Mouse (Mus musculus): Measurements from ENCODE around the gene Slc37a3. TPM values are rescaled to one million over a fixed set of nuclear protein-coding genes. Genes with fewer than 3 reads are reported as not detected.
"Not testable (repeated sequence)": the region's sequence is repeated elsewhere in the genome, so short reads cannot be mapped to it uniquely, and the experiment has no call there.

Gene Slc37a3
- polyA plus RNA-seq, 1 experiment, result 13.2 TPM

DNA sequence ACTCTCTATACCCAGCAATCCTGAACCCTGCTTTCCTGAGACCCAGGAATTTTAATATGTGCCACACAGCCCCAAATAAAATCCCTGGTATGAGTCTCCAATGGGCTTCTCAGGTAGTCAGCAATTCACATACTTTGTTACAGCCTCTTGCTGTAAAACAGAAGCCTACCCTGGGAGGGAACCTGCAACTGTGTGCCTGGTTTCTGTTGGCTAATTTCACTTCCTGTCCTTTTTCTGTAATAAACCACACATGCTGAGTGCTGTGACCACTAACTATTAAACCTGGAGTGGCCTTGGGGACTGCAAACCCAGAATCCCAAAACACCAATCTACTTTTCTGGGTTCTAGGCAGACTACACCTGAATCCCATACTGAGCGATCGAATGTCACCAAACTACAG, 14.8 kb downstream of the Slc37a3 start:
- H3K4me3 ChIP-seq (ENCODE audit: low read depth, low read length), result no peak overlapping the region
- no peak for TF ChIP-seq POLR2A (IDR thresholded peaks at IDR 0.05; ENCODE audit: low read depth, low read length)
- no peak for TF ChIP-seq CTCF (IDR thresholded peaks at IDR 0.05; ENCODE audit: extremely low read depth, insufficient read length, insufficient replicate concordance, low read depth, low read length)
- H3K27me3 ChIP-seq (ENCODE audit: control insufficient read depth, insufficient read depth, low read length), result no peaks in the 10 kb centered on the region
- no peaks in the 10 kb centered on the region for H3K4me1 ChIP-seq (ENCODE audit: control insufficient read depth, insufficient read depth, insufficient read length, low read length)
- H3K27ac ChIP-seq (ENCODE audit: insufficient read depth, low read depth, low read length), result no peak overlapping the region
- H3K36me3 ChIP-seq (ENCODE audit: control insufficient read depth, insufficient read depth, low read length), result peaks cover 42% of the 10 kb centered on the region
- 95% methylated on average over 2 of the region's 2 CpGs for WGBS

DNA sequence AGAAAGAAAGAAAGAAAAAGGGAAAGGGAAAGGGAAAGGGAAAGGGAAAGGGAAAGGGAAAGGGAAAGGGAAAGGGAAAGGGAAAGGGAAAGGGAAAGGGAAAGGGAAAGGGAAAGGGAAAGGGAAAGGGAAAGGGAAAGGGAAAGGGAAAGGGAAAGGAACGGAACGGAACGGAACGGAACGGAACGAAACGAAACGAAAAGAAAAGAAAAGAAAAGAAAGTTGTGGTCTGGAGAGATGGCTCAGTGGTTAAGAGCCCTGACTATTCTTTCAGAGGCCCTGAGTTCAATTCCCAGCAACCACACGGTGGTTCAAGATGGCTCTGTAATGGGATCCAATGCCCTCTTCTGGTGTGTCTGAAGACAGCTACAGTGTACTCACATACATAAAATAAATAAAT, 18.3 kb downstream of the Slc37a3 start:
- whole genome bisulfite sequencing, result 97% methylated on average over 9 of the region's 9 CpGs
- not testable (repeated sequence) for H3K4me3 ChIP-seq (ENCODE audit: low read depth, low read length); H3K4me1 ChIP-seq (ENCODE audit: control insufficient read depth, insufficient read depth, insufficient read length, low read length); H3K27me3 ChIP-seq (ENCODE audit: control insufficient read depth, insufficient read depth, low read length); H3K27ac ChIP-seq (ENCODE audit: insufficient read depth, low read depth, low read length)
- peaks cover 45% of the 10 kb centered on the region for H3K36me3 ChIP-seq (ENCODE audit: control insufficient read depth, insufficient read depth, low read length)

- WGBS, result 93% methylated on average over 6 of the region's 6 CpGs
- no peaks in the 10 kb centered on the region for H3K4me1 ChIP-seq (ENCODE audit: control insufficient read depth, insufficient read depth, insufficient read length, low read length)
- TF ChIP-seq POLR2A (IDR thresholded peaks at IDR 0.05; ENCODE audit: low read depth, low read length) (no peak), CTCF (IDR thresholded peaks at IDR 0.05; ENCODE audit: extremely low read depth, insufficient read length, insufficient replicate concordance, low read depth, low read length) (no peak)
- H3K36me3 ChIP-seq (ENCODE audit: control insufficient read depth, insufficient read depth, low read length), result peaks cover 59% of the 10 kb centered on the region
- no peak overlapping the region for H3K4me3 ChIP-seq (ENCODE audit: low read depth, low read length)
- no peaks in the 10 kb centered on the region for H3K27me3 ChIP-seq (ENCODE audit: control insufficient read depth, insufficient read depth, low read length)
- H3K27ac ChIP-seq (ENCODE audit: insufficient read depth, low read depth, low read length), result no peak overlapping the region
Measured at GRCm38 (mm10) chr6:39348946-39349345, 28.5 kb downstream of the Slc37a3 start.

DNA sequence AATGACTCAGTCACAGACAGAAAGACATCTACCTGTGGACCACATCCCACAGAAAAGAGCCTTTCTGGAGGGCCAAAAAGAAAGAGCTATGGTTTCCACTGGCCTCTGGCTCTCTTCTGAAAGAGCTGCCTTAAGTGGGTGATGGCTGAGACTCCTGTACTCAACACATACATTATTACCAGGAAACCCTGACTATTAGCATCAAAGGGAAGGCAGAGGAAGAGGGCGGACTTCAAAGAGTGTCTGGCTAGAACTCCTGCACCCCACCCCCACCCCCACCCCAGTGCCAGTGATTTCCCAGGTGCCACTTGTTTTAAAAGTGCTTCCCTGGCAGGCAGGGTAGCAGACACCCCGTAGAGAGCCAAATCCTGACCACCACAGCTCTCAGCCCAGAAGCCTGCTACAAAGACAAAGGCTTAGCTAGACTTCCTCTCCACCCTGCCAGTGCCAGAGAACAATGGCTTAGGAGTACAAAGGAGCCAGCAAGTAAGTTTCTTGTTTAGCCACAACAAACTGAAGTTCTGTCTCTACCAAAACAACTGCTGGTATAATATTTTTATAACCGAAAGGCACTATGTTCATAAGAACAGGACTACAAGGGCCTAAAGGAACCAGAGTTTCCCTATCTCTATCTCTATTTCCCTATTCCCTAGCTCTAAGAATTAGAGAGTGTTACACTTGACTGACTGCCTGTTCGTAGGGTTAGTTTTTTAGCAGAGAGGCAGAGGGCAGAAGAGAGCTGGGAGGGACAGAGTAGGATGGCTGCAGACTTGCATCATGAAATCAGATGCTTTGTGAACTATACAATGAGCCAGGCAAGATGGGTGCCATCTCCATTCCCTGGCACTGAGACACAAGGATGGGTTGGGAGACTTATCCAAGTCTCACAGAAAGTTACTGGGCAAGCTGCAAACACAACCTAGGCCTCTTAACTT, 29.3 kb downstream of the Slc37a3 start:
- Histone ChIP-seq H3K4me1 (ENCODE audit: control insufficient read depth, insufficient read depth, insufficient read length, low read length) (no peaks in the 10 kb centered on the region), H3K4me3 (ENCODE audit: low read depth, low read length) (no peak overlapping the region), H3K36me3 (ENCODE audit: control insufficient read depth, insufficient read depth, low read length) (peaks cover 64% of the 10 kb centered on the region), H3K27ac (ENCODE audit: insufficient read depth, low read depth, low read length) (no peak overlapping the region), H3K27me3 (ENCODE audit: control insufficient read depth, insufficient read depth, low read length) (no peaks in the 10 kb centered on the region)
- TF ChIP-seq CTCF (IDR thresholded peaks at IDR 0.05; ENCODE audit: extremely low read depth, insufficient read length, insufficient replicate concordance, low read depth, low read length), result no peak
- no peak for TF ChIP-seq POLR2A (IDR thresholded peaks at IDR 0.05; ENCODE audit: low read depth, low read length)
- WGBS, result 80% methylated on average over 4 of the region's 4 CpGs

DNA sequence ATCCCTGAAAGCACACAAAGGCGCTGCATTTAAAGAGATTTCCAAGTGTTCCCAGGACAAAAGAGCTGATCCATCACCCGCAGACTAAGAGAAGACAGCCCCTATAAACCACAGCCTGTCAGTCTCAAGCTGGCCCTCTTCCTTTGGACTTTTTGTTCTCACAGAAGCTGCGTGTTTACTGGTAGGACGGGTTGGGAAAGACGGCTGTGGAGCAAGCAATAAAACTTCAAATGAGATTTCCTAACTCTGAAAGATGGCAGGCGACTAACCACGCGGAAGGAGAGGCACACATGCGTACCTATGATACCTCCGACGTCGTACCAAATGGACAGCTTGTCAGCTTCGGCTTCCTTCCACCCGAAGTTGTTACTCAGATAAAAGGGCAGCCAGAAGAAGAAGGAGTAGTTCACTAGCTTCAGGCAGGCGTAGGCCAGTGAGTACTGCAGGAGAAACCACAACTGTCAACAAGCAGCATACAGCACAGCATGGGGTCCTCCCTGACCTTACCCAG, 30.4 kb downstream of the Slc37a3 start:
- TF ChIP-seq POLR2A (IDR thresholded peaks at IDR 0.05; ENCODE audit: low read depth, low read length), result no peak
- no peak for TF ChIP-seq CTCF (IDR thresholded peaks at IDR 0.05; ENCODE audit: extremely low read depth, insufficient read length, insufficient replicate concordance, low read depth, low read length)
- WGBS, result 64% methylated on average over 15 of the region's 15 CpGs
- Histone ChIP-seq H3K27ac (ENCODE audit: insufficient read depth, low read depth, low read length) (no peak overlapping the region), H3K27me3 (ENCODE audit: control insufficient read depth, insufficient read depth, low read length) (no peaks in the 10 kb centered on the region), H3K36me3 (ENCODE audit: control insufficient read depth, insufficient read depth, low read length) (peaks cover 61% of the 10 kb centered on the region), H3K4me3 (ENCODE audit: low read depth, low read length) (no peak overlapping the region), H3K4me1 (ENCODE audit: control insufficient read depth, insufficient read depth, insufficient read length, low read length) (no peaks in the 10 kb centered on the region; the same call in none of the 2 replicates)

DNA sequence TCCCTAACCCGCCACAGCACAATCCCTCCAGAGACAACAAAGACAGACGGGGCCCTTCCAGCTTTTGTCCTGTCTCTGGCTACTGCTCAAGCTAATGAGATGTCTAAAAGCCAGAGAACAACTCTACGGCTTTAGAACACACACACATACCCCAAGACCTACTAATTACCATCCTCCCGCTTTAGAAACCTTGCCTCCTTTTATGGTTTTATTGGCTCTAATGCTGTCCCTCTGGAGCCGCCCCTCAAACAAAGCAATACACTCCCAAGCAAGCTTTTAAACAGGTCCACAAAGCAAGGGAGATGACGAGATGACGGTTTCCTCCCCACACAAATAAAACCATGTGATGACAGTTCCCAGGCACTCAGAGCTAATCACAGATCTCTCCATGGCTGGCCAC, 32.0 kb downstream of the Slc37a3 start:
- H3K27ac ChIP-seq (ENCODE audit: insufficient read depth, low read depth, low read length), result no peak overlapping the region
- no peaks in the 10 kb centered on the region; the same call in none of the 2 replicates for H3K4me1 ChIP-seq (ENCODE audit: control insufficient read depth, insufficient read depth, insufficient read length, low read length)
- no peak for TF ChIP-seq CTCF (IDR thresholded peaks at IDR 0.05; ENCODE audit: extremely low read depth, insufficient read length, insufficient replicate concordance, low read depth, low read length)
- TF ChIP-seq POLR2A (IDR thresholded peaks at IDR 0.05; ENCODE audit: low read depth, low read length), result no peak
- H3K4me3 ChIP-seq (ENCODE audit: low read depth, low read length), result no peak overlapping the region
- WGBS, result 57% methylated on average over 7 of the region's 7 CpGs
- no peaks in the 10 kb centered on the region for H3K27me3 ChIP-seq (ENCODE audit: control insufficient read depth, insufficient read depth, low read length)
- H3K36me3 ChIP-seq (ENCODE audit: control insufficient read depth, insufficient read depth, low read length), result peaks cover 52% of the 10 kb centered on the region

- Histone ChIP-seq H3K36me3 (ENCODE audit: control insufficient read depth, insufficient read depth, low read length) (peaks cover 40% of the 10 kb centered on the region), H3K4me1 (ENCODE audit: control insufficient read depth, insufficient read depth, insufficient read length, low read length) (no peaks in the 10 kb centered on the region; the same call in none of the 2 replicates), H3K4me3 (ENCODE audit: low read depth, low read length) (no peak overlapping the region), H3K27me3 (ENCODE audit: control insufficient read depth, insufficient read depth, low read length) (no peaks in the 10 kb centered on the region), H3K27ac (ENCODE audit: insufficient read depth, low read depth, low read length) (no peak overlapping the region)
- 14% methylated on average over 12 of the region's 12 CpGs for WGBS
- TF ChIP-seq POLR2A (IDR thresholded peaks at IDR 0.05; ENCODE audit: low read depth, low read length) (no peak), CTCF (IDR thresholded peaks at IDR 0.05; ENCODE audit: extremely low read depth, insufficient read length, insufficient replicate concordance, low read depth, low read length) (peak; percentile 94)
Measured at GRCm38 (mm10) chr6:39344020-39344419, 33.5 kb downstream of the Slc37a3 start.
